Mouse (Mus musculus) midbrain, postnatal 0 days (tissue): ENCODE data around the gene Hacd2. TPM values are rescaled to one million over a fixed set of nuclear protein-coding genes. Genes with fewer than 3 reads are reported as not detected.
A peak's percentile ranks its signal among the peaks of the same experiment; 100 is the strongest.

ENCODE experiments used
- ATAC-seq: fragments of 200-750 bp; cut with Nextera tagmentation; 2 replicates; pipeline ENCODE4 v1.8.0; 2017; ENCODE audit warnings: moderate number of reproducible peaks, mild to moderate bottlenecking, moderate TSS enrichment, moderate library complexity; ENCODE audit not compliant: low FRiP score
- DNase-seq: peaks from one replicate; pipeline ENCODE4 v3.0.0-alpha.2; 2015; ENCODE audit warnings: low spot score
- H3K27ac ChIP-seq: fragments of 300-500 bp; sonication (generic); 2 replicates; pipeline ENCODE4 v1.5.1; 2014; ENCODE audit warnings: low read depth, mild to moderate bottlenecking, low read length, mixed read lengths
- H3K27me3 ChIP-seq: fragments of 300-500 bp; sonication (generic); 2 replicates; pipeline ENCODE4 v1.6.1; 2014; ENCODE audit warnings: low read length, control low read depth, mixed read lengths; ENCODE audit not compliant: insufficient read depth
- H3K36me3 ChIP-seq: fragments of 300-500 bp; sonication (generic); 2 replicates; pipeline ENCODE4 v1.6.1; 2014; ENCODE audit warnings: low read length, control low read depth, mixed read lengths; ENCODE audit not compliant: insufficient read depth
- H3K4me1 ChIP-seq: fragments of 300-500 bp; sonication (generic); 2 replicates; pipeline ENCODE4 v1.6.1; 2014; ENCODE audit warnings: mild to moderate bottlenecking, control low read depth, antibody characterized with exemption, low read length, mixed read lengths; ENCODE audit not compliant: insufficient read depth
- H3K4me2 ChIP-seq: fragments of 300-500 bp; sonication (generic); 2 replicates; pipeline ENCODE4 v1.6.1; 2014; ENCODE audit warnings: low read depth, mild to moderate bottlenecking, low read length, mixed read lengths; ENCODE audit not compliant: poor library complexity, severe bottlenecking
- H3K4me3 ChIP-seq: fragments of 300-500 bp; sonication (generic); 2 replicates; pipeline ENCODE4 v1.5.1; 2014; ENCODE audit warnings: low read depth, mild to moderate bottlenecking, low read length, moderate library complexity
- H3K9ac ChIP-seq: fragments of 300-500 bp; sonication (generic); replicated peaks from 2 replicates; pipeline ENCODE4 v1.6.1; 2014; ENCODE audit warnings: mild to moderate bottlenecking, low read length, moderate library complexity, mixed read lengths; ENCODE audit not compliant: poor library complexity, severe bottlenecking
- H3K9me3 ChIP-seq: fragments of 300-500 bp; sonication (generic); 2 replicates; pipeline ENCODE4 v1.6.1; 2016; ENCODE audit warnings: low read length, control low read depth
- CTCF ChIP-seq: IDR thresholded peaks from 2 replicates; pipeline ENCODE4 v1.5.1; 2016; ENCODE audit warnings: antibody characterized with exemption, mild to moderate bottlenecking
- WGBS: fragments of 180-500 bp; shearing (Covaris S2); extraction: QIAGEN DNeasy Blood & Tissue Kit; methylation state at CpG from one replicate; pipeline ENCODE4 v1.1.7; 2014; 5-methylcytosine and 5-hydroxymethylcytosine counted together
- polyA plus RNA-seq: library from polyadenylated mRNA; unstranded; fragments of >200 nt; fragmentation: Nextera tagmentation; extraction: Ambion mirVana; gene quantifications from 2 replicates; pipeline ENCODE4 v1.2.1, GENCODE M21; 2015
- total RNA-seq: library from RNA; depleted of rRNA; stranded (reverse); fragments of >200 nt; gene quantifications from 2 replicates; pipeline ENCODE4 v1.2.3, GENCODE M21; 2014; rRNA removed

Hacd2 gene
- 14.6 and 28.4 TPM in 2 replicates for total RNA-seq
- polyA plus RNA-seq: 48.4 and 49.4 TPM in 2 replicates

DNA sequence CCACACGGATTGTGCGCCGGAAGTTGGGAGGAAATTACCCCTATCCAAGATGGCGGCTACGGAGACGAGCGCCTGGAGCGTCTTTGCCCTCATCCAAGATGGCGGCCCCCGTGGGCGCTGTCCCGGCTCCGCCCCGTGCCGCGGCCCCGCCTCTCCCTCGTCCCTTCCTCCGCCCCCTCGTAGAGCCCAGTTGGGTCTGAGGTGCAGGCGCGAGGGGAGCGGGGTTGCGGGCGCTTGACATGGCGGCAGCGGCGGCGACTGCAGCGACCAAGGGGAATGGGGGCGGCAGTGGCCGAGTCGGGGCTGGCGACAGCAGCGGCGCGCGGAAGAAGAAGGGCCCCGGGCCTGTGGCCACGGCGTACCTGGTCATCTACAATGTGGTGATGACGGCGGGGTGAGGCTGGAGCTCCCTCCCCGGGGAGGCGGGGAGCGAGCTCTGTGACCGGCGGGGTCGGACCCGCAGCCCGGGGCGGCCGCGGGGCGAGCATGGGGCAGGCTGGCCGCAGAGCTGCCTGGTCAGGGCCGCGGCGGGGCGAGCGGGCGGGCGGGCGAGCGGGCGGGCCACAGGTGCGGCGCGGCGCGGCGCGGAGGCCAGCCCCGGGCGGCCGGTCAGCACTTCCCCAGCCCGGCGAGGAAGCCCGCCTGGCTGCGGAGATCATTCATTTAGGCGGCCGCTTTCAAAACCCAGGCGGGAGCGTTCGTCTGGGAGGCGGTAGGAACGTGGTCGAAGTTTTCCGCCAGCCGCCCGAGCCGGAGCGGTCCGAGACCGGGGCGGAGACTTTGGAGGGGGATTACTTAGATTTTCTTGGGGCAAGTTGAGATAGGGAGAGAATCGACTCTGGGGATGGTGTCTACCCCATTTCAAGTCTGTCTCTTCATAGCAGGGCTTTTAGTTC, at the start of gene Hacd2:
Gene Hacd2 (plus strand): TSS at position 187 of the 896 bp plus-strand sequence.
- Histone ChIP-seq H3K36me3 (no peaks in the 10 kb centered on the region), H3K9me3 (no peaks in the 10 kb centered on the region), H3K4me2 (peak within 1 kb of the TSS; percentile 61), H3K27ac (peak within 1 kb of the TSS; percentile 81), H3K4me3 (peak within 1 kb of the TSS; percentile 73), H3K27me3 (peaks cover 4% of the 10 kb centered on the region; the same call in 1 of the 2 replicates), H3K4me1 (no peaks in the 10 kb centered on the region), H3K9ac (peak within 1 kb of the TSS; percentile 70)
- 1% methylated on average over 77 of the region's 97 CpGs for WGBS
- no peak for TF ChIP-seq CTCF
- peak; percentile 97 for DNase-seq
- ATAC-seq: peak; percentile 97

GRCm38 (mm10) chr16:34972471-34972870, 49.8 kb upstream of the Hacd2 start:
- Histone ChIP-seq H3K36me3 (no peaks in the 10 kb centered on the region), H3K4me1 (no peaks in the 10 kb centered on the region), H3K4me3 (no peak overlapping the region), H3K9ac (no peak overlapping the region), H3K27ac (no peak overlapping the region), H3K4me2 (no peak overlapping the region), H3K27me3 (no peaks in the 10 kb centered on the region), H3K9me3 (no peaks in the 10 kb centered on the region)
- TF ChIP-seq CTCF: no peak
- 89% methylated on average over 12 of the region's 12 CpGs for WGBS
- DNase-seq: no peak
- no peak for ATAC-seq

DNA sequence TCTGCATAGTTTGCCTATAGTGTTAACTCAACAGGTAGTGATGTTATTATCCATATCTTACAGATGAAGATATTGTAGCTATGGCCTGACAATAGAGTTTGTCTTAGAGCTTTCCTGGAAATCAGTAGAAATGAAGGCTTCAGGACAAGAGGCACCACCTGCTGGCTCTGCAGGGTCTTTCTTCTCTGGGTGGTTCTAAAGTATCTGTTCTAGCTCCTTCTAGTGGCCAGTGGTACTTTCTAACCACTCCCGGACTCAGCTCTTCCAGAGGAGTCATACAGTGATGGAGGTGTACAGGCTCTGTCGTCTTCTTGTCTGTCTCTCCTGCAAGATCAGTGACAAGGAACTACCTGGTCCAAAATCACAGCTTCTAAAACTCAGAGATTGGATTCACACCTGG, 46.7 kb upstream of the Hacd2 start:
- DNase-seq (no peak), ATAC-seq (no peak)
- no peaks in the 10 kb centered on the region for H3K36me3 ChIP-seq
- no peak overlapping the region for H3K27ac ChIP-seq
- H3K4me3 ChIP-seq: no peak overlapping the region
- no peaks in the 10 kb centered on the region for H3K27me3 ChIP-seq
- H3K9ac ChIP-seq: no peak overlapping the region
- no peaks in the 10 kb centered on the region for H3K4me1 ChIP-seq
- H3K4me2 ChIP-seq: no peak overlapping the region
- H3K9me3 ChIP-seq: no peaks in the 10 kb centered on the region
- 73% methylated on average over 2 of the region's 2 CpGs for WGBS
- peak; percentile 44 for TF ChIP-seq CTCF

DNA sequence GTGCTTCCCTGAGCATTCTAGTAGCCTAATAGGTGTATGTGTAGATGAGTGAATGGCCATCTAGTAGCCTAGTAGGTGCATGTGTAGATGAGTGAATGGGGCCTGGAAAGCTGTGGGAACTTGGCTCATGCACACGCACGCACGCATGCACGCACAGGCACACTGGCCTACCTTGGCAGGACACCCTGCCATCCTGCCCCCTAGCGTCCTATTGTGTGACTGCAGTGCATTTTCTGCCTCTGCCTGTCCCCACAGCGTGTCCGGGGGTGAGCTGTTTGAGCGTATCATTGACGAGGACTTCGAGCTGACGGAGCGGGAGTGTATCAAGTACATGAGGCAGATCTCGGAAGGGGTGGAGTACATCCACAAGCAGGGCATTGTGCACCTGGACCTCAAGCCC, 45.6 kb upstream of the Hacd2 start:
- no peaks in the 10 kb centered on the region for H3K9me3 ChIP-seq
- H3K4me3 ChIP-seq: no peak overlapping the region
- H3K27me3 ChIP-seq: no peaks in the 10 kb centered on the region
- WGBS: 81% methylated on average over 13 of the region's 13 CpGs
- peak; percentile 45; the same call in 1 of the 2 replicates for TF ChIP-seq CTCF
- DNase-seq: no peak
- no peaks in the 10 kb centered on the region for H3K4me1 ChIP-seq
- no peaks in the 10 kb centered on the region for H3K36me3 ChIP-seq
- no peak overlapping the region for H3K4me2 ChIP-seq
- no peak overlapping the region for H3K27ac ChIP-seq
- ATAC-seq: no peak
- no peak overlapping the region for H3K9ac ChIP-seq

DNA sequence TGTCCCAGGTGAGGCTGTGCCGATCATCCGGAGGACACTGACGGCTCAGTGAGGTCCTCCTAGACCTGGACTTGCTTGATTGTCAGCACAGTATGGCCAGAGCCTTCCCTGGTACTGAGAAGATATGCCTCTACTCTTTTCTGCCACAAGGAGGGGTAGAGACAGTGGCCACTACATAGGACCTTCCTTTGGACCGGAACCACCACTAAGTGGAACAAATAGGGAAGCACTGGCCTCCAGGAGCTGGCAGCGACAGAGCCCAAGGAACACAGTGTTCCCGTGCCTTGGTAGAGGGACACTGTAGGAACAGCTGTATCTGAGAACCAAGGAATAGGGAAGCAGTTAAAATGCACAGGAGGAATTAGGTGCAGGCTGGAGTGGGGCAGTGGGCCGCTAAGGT, 44.2 kb upstream of the Hacd2 start:
- WGBS: 94% methylated on average over 7 of the region's 7 CpGs
- Histone ChIP-seq H3K9me3 (no peaks in the 10 kb centered on the region), H3K4me3 (no peak overlapping the region), H3K27me3 (no peaks in the 10 kb centered on the region), H3K4me2 (no peak overlapping the region), H3K4me1 (no peaks in the 10 kb centered on the region), H3K27ac (no peak overlapping the region), H3K9ac (no peak overlapping the region), H3K36me3 (no peaks in the 10 kb centered on the region)
- DNase-seq (no peak), ATAC-seq (no peak)
- TF ChIP-seq CTCF: no peak

- WGBS: 70% methylated on average over 7 of the region's 7 CpGs
- Histone ChIP-seq H3K9ac (no peak overlapping the region), H3K4me3 (no peak overlapping the region), H3K4me2 (no peak overlapping the region), H3K9me3 (no peaks in the 10 kb centered on the region), H3K27ac (no peak overlapping the region), H3K36me3 (no peaks in the 10 kb centered on the region), H3K4me1 (no peaks in the 10 kb centered on the region; the same call in 1 of the 2 replicates), H3K27me3 (no peaks in the 10 kb centered on the region)
- DNase-seq: peak; percentile 57
- TF ChIP-seq CTCF: no peak
- ATAC-seq: peak; percentile 57; the same call in 1 of the 2 replicates
Observed at GRCm38 (mm10) chr16:34981009-34981408, 41.2 kb upstream of the Hacd2 start.
